Mouse (Mus musculus): Measurements from ENCODE around the gene Pilra.

GRCm38 (mm10) chr5:137830238-137830637, 5.8 kb downstream of the Pilra start:
- TF ChIP-seq EP300 (IDR thresholded peaks at IDR 0.05; ENCODE audit: insufficient read depth, low read depth, low read length): no peak
- no peak for TF ChIP-seq POLR2A (IDR thresholded peaks at IDR 0.05; ENCODE audit: insufficient read depth, low read depth, low read length)

Data from heart, adult 2 months (tissue).